Mouse (Mus musculus): ENCODE data around the gene Vmn1r159.
"Not testable (repeated sequence)": the region's sequence is repeated elsewhere in the genome, so short reads cannot be mapped to it uniquely, and the experiment has no call there.

The Vmn1r159 gene

DNA sequence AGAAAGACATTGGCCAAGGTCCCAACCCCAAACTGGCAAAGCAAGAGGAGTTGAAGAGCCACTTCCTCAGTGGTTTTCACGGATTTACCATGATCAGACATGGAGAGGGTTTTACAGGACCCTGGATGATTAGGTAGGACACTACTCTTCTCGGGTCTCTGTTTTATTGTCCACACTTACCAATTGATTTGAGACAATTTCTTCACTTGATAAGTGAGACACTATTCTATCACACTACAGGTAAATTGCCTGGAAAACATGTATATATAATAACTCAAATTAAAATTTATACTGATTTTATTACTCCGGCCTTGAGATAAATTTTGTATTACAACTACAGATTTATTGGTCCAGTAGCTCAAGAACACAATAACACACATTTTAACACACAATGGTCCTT, at the start of gene Vmn1r159:
TSS of gene Vmn1r159 (minus strand) at position 101 of the 400 bp plus-strand sequence.
- not testable (repeated sequence) for DNase-seq

DNA sequence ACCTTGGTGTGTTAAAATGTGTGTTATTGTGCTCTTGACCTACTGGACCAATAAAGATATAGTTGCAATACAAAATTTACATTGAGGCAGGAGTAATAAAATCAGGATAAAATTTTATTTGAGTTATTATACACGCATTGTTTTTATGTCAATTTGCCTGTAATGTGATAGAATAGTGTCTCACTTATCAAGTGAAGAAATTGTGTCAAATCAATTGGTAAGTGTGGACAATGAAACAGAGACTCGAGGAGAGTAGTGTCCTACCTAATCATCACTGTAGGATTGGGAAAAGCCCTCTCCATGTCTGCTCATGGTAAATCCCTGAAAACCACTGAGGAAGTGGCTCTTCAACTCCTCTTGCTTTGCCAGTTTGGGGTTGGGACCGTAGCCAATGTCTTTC, 27.5 kb upstream of the Vmn1r159 start, which contains the start of gene Vmn1r160:
TSS of gene Vmn1r160 (plus strand) at position 301 of the 400 bp plus-strand sequence.
- DNase-seq, result not testable (repeated sequence)
